Mouse (Mus musculus): ENCODE results near the gene Ugt1a9.

- TF ChIP-seq POLR2A (IDR thresholded peaks at IDR 0.05; ENCODE audit: borderline replicate concordance, control insufficient read depth, low read depth, low read length) = no peak
- TF ChIP-seq CTCF (IDR thresholded peaks at IDR 0.05; ENCODE audit: control insufficient read depth, insufficient read depth, low read length) = no peak
Observed at GRCm38 (mm10) chr1:88092341-88092740, 21.7 kb downstream of the Ugt1a9 start.
